Comparison of ENCODE assay signal across 8 mouse cellular contexts in the genomic region with DNA sequence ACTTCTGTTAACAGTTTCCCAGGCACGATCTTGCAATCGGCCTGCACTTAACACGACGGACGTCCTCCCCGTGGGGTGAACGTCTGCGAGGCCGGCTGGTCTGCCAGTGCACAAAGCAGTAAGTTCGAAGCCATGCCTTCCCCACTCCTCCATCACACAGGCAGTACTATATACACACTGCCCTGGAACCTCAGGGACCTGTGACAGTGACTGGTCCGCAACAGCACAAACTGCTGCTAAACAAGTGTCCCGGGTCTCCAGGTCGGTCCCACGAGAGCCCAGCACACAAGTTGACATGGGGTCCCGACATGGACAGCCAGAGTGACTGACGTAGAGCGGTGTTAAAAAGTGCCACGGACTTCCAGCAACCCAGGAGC. TPM values are rescaled to one million over a fixed set of nuclear protein-coding genes. Genes with fewer than 3 reads are reported as not detected.
A peak's percentile ranks its signal among the peaks of the same experiment; 100 is the strongest.
DNase-seq lines count a peak whose midpoint lies in the region; ATAC-seq and TF ChIP-seq lines count a peak whose summit lies in the region.

No protein-coding gene starts in this region.

- H3K27ac ChIP-seq in embryonic facial prominence, embryonic 13.5 days = peak overlapping the region; percentile 93
- peak overlapping the region; percentile 93 for H3K27ac ChIP-seq in hindbrain, postnatal 0 days
- peak overlapping the region; percentile 84 for H3K27ac ChIP-seq in lung, embryonic 15.5 days
- peak overlapping the region; percentile 91 for H3K27ac ChIP-seq in stomach, embryonic 14.5 days (ENCODE audit: low read length)

- ATAC-seq in embryonic facial prominence, embryonic 13.5 days (ENCODE audit: insufficient number of reproducible peaks, insufficient read depth, low FRiP score, low TSS enrichment, low read depth) = peak; percentile 33; the same call in 1 of the 2 replicates
- no peak for ATAC-seq in hindbrain, postnatal 0 days
- peak; percentile 32 for ATAC-seq in lung, embryonic 15.5 days (ENCODE audit: borderline replicate concordance, extremely low read depth, low FRiP score, low TSS enrichment)
- ATAC-seq in stomach, embryonic 14.5 days (ENCODE audit: insufficient number of reproducible peaks, insufficient read depth, low FRiP score, low read depth) = peak; percentile 19; the same call in 1 of the 2 replicates

- TF ChIP-seq CTCF in E14TG2a.4 (conservative IDR thresholded peaks at IDR 0.05; ENCODE audit: low read length) = no peak
- no peak for TF ChIP-seq CTCF in hindbrain, postnatal 0 days (IDR thresholded peaks at IDR 0.05; ENCODE audit: low read depth)

- peak overlapping the region; percentile 98 for H3K4me3 ChIP-seq in E14TG2a.4 (replicated peaks; ENCODE audit: low read length)
- H3K4me3 ChIP-seq in embryonic facial prominence, embryonic 13.5 days = peak overlapping the region; percentile 94
- peak overlapping the region; percentile 90 for H3K4me3 ChIP-seq in hindbrain, postnatal 0 days (ENCODE audit: low read length)
- peak overlapping the region; percentile 96 for H3K4me3 ChIP-seq in lung, embryonic 15.5 days
- peak overlapping the region; percentile 98 for H3K4me3 ChIP-seq in stomach, embryonic 14.5 days (ENCODE audit: low read depth, low read length)

- H3K36me3 ChIP-seq in E14TG2a.4 (ENCODE audit: insufficient read depth, low read length) = peaks cover 50% of the 10 kb centered on the region
- H3K36me3 ChIP-seq in embryonic facial prominence, embryonic 13.5 days = peaks cover 38% of the 10 kb centered on the region
- peaks cover 25% of the 10 kb centered on the region; the same call in 1 of the 2 replicates for H3K36me3 ChIP-seq in hindbrain, postnatal 0 days (ENCODE audit: insufficient read depth, low read length)
- H3K36me3 ChIP-seq in lung, embryonic 15.5 days = peaks cover 42% of the 10 kb centered on the region
- H3K36me3 ChIP-seq in stomach, embryonic 14.5 days (ENCODE audit: control insufficient read depth, insufficient read depth, low read length) = peaks cover 38% of the 10 kb centered on the region

- peak; percentile 16 to 23 for DNase-seq in adrenal gland, adult 18-20 months (ENCODE audit: low spot score in 2 of 2)
- DNase-seq in adrenal gland, postnatal 25 days = no peak
- DNase-seq in hindbrain, postnatal 0 days (ENCODE audit: low spot score) = peak; percentile 61
- no peak for DNase-seq in cerebellum, adult 11 months

- no peaks in the 10 kb centered on the region for H3K9me3 ChIP-seq in E14TG2a.4 (ENCODE audit: low read length)
- H3K9me3 ChIP-seq in embryonic facial prominence, embryonic 13.5 days = no peaks in the 10 kb centered on the region
- H3K9me3 ChIP-seq in hindbrain, postnatal 0 days (ENCODE audit: low read length) = no peaks in the 10 kb centered on the region
- H3K9me3 ChIP-seq in lung, embryonic 15.5 days = no peaks in the 10 kb centered on the region
- no peaks in the 10 kb centered on the region for H3K9me3 ChIP-seq in stomach, embryonic 14.5 days (ENCODE audit: control insufficient read depth, low read depth, low read length)

- under 1% methylated on average over 18 of the region's 18 CpGs for WGBS in embryonic facial prominence, embryonic 13.5 days
- 0% methylated on average over 18 of the region's 18 CpGs for WGBS in hindbrain, postnatal 0 days
- under 1% methylated on average over 18 of the region's 18 CpGs for WGBS in lung, embryonic 15.5 days
- WGBS in stomach, embryonic 14.5 days = under 1% methylated on average over 18 of the region's 18 CpGs

- H3K4me2 ChIP-seq in embryonic facial prominence, embryonic 13.5 days = peak overlapping the region; percentile 84
- H3K4me2 ChIP-seq in hindbrain, postnatal 0 days (ENCODE audit: low read depth, low read length) = peak overlapping the region; percentile 71
- H3K4me2 ChIP-seq in lung, embryonic 15.5 days = peak overlapping the region; percentile 80
- H3K4me2 ChIP-seq in stomach, embryonic 14.5 days (replicated peaks; ENCODE audit: low read depth, low read length) = peak overlapping the region; percentile 86

- peaks cover 25% of the 10 kb centered on the region for H3K4me1 ChIP-seq in E14TG2a.4 (replicated peaks; ENCODE audit: low read depth, low read length)
- H3K4me1 ChIP-seq in embryonic facial prominence, embryonic 13.5 days = peaks cover 21% of the 10 kb centered on the region
- H3K4me1 ChIP-seq in hindbrain, postnatal 0 days (ENCODE audit: insufficient read depth, low read length) = no peaks in the 10 kb centered on the region
- H3K4me1 ChIP-seq in lung, embryonic 15.5 days = peaks cover 14% of the 10 kb centered on the region
- H3K4me1 ChIP-seq in stomach, embryonic 14.5 days (ENCODE audit: control insufficient read depth, insufficient read depth, low read length) = peaks cover 8% of the 10 kb centered on the region; the same call in 1 of the 2 replicates

- H3K9ac ChIP-seq in embryonic facial prominence, embryonic 13.5 days = peak overlapping the region; percentile 99
- H3K9ac ChIP-seq in hindbrain, postnatal 0 days (replicated peaks; ENCODE audit: low read length) = peak overlapping the region; percentile 98
- peak overlapping the region; percentile 94 for H3K9ac ChIP-seq in lung, embryonic 15.5 days
- H3K9ac ChIP-seq in stomach, embryonic 14.5 days (replicated peaks; ENCODE audit: low read depth, low read length) = peak overlapping the region; percentile 100

- H3K27me3 ChIP-seq in E14TG2a.4 (ENCODE audit: insufficient read depth, low read length) = no peaks in the 10 kb centered on the region
- H3K27me3 ChIP-seq in embryonic facial prominence, embryonic 13.5 days = no peaks in the 10 kb centered on the region
- H3K27me3 ChIP-seq in hindbrain, postnatal 0 days (ENCODE audit: insufficient read depth, low read length) = no peaks in the 10 kb centered on the region
- no peaks in the 10 kb centered on the region for H3K27me3 ChIP-seq in lung, embryonic 15.5 days
- H3K27me3 ChIP-seq in stomach, embryonic 14.5 days (ENCODE audit: control insufficient read depth, insufficient read depth, low read length) = no peaks in the 10 kb centered on the region

RNA-seq across cellular contexts. Expression of a gene that starts 0.6 kb away (rescaled TPM):
- total RNA-seq in adrenal gland, adult 18-20 months (2021) = 100 to 1,000 TPM; 724 to 824 TPM
- 721 and 784 TPM in 2 replicates for total RNA-seq in adrenal gland, postnatal 25 days (2021)
- 1,432 and 1,487 TPM in 2 replicates for polyA plus RNA-seq in embryonic facial prominence, embryonic 13.5 days (2015; fragmentation: Nextera tagmentation; extraction: Ambion mirVana)
- total RNA-seq in hindbrain, postnatal 0 days (2014; rRNA removed) = 388 and 391 TPM in 2 replicates
- 638 and 648 TPM in 2 replicates for polyA plus RNA-seq in hindbrain, postnatal 0 days (2015; fragmentation: Nextera tagmentation; extraction: Ambion mirVana)
- 1,266 and 1,287 TPM in 2 replicates for polyA plus RNA-seq in lung, embryonic 15.5 days (2015; fragmentation: Nextera tagmentation; extraction: Ambion mirVana)
- 1,494 and 1,548 TPM in 2 replicates for polyA plus RNA-seq in stomach, embryonic 14.5 days (2014; fragmentation: Nextera tagmentation; extraction: Ambion mirVana)

Comparison
In these comparisons a context has a peak if more than half of its experiments do, and no peak if none do; other contexts are left out.
1. DNase-seq: peak in adrenal gland, adult 18-20 months (2 of 2) and hindbrain, postnatal 0 days (single experiment); none in adrenal gland, postnatal 25 days (single experiment) and cerebellum, adult 11 months (single experiment).
2. Peak in every context shown above with its lines, with median percentiles within 50 percentile points of each other: H3K4me3 ChIP-seq, H3K27ac ChIP-seq, H3K4me2 ChIP-seq and H3K9ac ChIP-seq.